Mouse (Mus musculus): ENCODE results near the gene Coro1b.

DNA sequence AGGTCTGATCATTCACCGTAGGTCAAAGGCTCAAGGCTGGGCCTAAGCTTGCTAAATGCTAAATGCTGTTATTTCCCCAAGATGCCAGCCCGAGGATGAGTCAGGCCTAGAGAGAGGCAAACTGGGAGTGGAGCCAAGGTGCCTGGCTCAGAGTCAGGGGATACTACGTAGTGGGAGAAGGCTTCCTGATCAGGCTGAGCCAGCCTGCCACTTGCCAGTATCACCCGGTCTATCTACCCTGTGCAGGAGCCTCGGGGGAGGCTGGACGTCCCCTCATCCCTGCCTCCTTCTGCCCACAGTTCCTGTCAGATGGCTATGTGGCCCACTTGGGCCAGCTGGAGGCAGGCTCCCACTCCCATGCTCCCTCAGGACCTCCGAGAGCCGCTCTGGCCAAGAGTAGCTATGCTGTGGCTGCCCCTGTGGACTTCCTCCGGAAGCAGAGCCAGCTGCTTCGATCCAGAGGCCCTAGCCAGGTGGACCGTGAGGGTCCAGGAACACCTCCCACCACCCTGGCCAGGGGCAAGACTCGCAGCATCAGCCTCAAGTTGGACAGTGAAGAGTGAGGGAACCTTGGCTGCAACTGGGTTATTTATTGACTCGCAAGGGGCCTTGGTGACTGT, 35.1 kb upstream of the Coro1b start:
- TF ChIP-seq EP300 (IDR thresholded peaks at IDR 0.05; ENCODE audit: low read depth), result no peak
- TF ChIP-seq CTCF (IDR thresholded peaks at IDR 0.05; ENCODE audit: low read depth), result no peak
